Mouse (Mus musculus): ENCODE data around the gene Fibin.

The Fibin gene

DNA sequence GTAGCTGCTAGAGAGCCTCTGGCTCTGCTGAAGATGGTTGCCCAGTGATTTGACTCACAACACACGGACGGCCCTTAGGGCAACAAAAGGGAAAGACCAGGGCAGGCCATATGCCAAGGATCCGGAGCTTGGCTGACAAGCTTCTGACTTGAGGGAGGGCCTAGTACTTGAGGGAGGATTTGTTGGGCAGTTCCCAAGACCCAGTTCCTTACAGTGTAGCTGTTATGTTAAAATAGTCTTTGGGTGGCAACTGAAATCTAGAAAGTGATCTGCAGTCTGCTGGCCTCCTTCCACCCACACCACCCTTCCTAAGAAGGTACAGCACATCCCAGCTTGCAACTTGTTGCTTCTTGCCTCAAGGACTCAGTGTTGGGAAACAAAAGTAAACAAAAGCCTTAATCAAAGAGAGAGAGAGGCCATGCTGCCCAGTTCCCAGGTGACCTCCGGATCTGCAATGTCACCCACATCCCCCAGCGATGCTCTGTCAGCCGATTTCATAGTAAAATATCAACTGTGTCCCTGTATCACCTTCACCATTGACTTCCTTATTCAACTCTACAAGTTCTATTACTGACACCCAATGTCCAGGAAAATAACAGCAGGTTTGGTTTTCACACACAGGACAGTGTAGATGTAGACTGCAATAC is 48.4 kb downstream of the Fibin start, which contains the start of gene Bbox1:
Gene Bbox1 (minus strand): TSS at position 52 of the 647 bp plus-strand sequence.
- intact Hi-C loops (cut with DNase I): no loop called here

DNA sequence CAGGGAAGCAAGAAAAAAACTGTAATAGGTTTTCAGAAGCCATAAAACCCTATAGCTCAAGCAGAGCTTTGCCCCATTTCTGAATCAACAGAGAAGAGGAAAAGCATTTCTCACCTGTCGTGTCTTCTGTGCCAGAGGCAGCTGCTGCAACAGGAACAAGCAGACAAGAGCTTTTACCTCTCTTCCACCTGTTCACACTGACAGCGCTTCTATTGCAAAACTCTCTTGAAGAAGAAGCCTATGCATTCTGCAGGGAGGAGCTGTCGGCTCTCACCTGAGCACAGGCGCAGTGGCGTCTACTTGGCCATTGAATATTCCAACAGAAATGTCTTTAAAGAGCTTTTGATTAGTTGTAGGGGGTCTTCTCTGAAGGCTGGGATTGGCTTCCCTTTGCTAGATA is 48.9 kb downstream of the Fibin start:
- intact Hi-C loops (cut with DNase I): no loop called here

- intact Hi-C loops (cut with DNase I): no loop called here
Observed at GRCm38 (mm10) chr2:110313305-110313824, 49.6 kb downstream of the Fibin start.

Measured in adrenal gland (tissue).